Mouse (Mus musculus) gonadal fat pad, adult 2 months (tissue): ENCODE measurements around the gene Arhgap18. TPM values are rescaled to one million over a fixed set of nuclear protein-coding genes. Genes with fewer than 3 reads are reported as not detected.
"Not testable (repeated sequence)": the region's sequence is repeated elsewhere in the genome, so short reads cannot be mapped to it uniquely, and the experiment has no call there.

Experiments
- DNase-seq: peaks from one replicate; pipeline ENCODE4 v3.0.0-alpha.2; 2012; ENCODE audit warnings: low read depth
- polyA plus RNA-seq: library from polyadenylated mRNA; depleted of rRNA; stranded (reverse); fragments of >200 nt; gene quantifications from 2 replicates; pipeline ENCODE4 v1.2.3, GENCODE M21; 2012

Gene Arhgap18
- polyA plus RNA-seq, 1 experiment, result 9.3 TPM

- DNase-seq, result no peak
Observed at GRCm38 (mm10) chr10:26903781-26904180, 150.6 kb downstream of the Arhgap18 start.

GRCm38 (mm10) chr10:26911176-26911575 is 158.0 kb downstream of the Arhgap18 start:
- DNase-seq, result no peak

GRCm38 (mm10) chr10:26912112-26912797 is 159.0 kb downstream of the Arhgap18 start:
- DNase-seq, result no peak

- DNase-seq, result no peak
Observed at GRCm38 (mm10) chr10:26912807-26913206, 159.6 kb downstream of the Arhgap18 start.

- no peak for DNase-seq
Observed at GRCm38 (mm10) chr10:26919307-26919977, 166.2 kb downstream of the Arhgap18 start.

GRCm38 (mm10) chr10:26920383-26920979 is 167.3 kb downstream of the Arhgap18 start:
- DNase-seq, result no peak

GRCm38 (mm10) chr10:26936056-26936455 is 182.8 kb downstream of the Arhgap18 start:
- DNase-seq, result not testable (repeated sequence)

- DNase-seq, result not testable (repeated sequence)
Observed at GRCm38 (mm10) chr10:26938464-26938863, 185.2 kb downstream of the Arhgap18 start.

- no peak for DNase-seq
Observed at GRCm38 (mm10) chr10:26939549-26939948, 186.3 kb downstream of the Arhgap18 start.

- DNase-seq, result no peak
Observed at GRCm38 (mm10) chr10:26948331-26948730, 195.1 kb downstream of the Arhgap18 start.

- DNase-seq, result no peak
Observed at GRCm38 (mm10) chr10:26949667-26950066, 196.4 kb downstream of the Arhgap18 start.

GRCm38 (mm10) chr10:26950448-26950847 is 197.2 kb downstream of the Arhgap18 start:
- DNase-seq, result no peak

- DNase-seq, result no peak
Observed at GRCm38 (mm10) chr10:26958513-26958912, 205.3 kb downstream of the Arhgap18 start.
